Mouse (Mus musculus) olfactory bulb, adult 2 months (tissue): ENCODE measurements around the gene Abcf1.

Source experiments
- CTCF ChIP-seq: fragments of 200-500 bp; IDR thresholded peaks from 2 replicates; pipeline ENCODE4 v1.5.1; 2012; ENCODE audit warnings: low read depth, mild to moderate bottlenecking, low read length, moderate library complexity; ENCODE audit not compliant: insufficient read depth
- POLR2A ChIP-seq: fragments of 200-500 bp; IDR thresholded peaks from 2 replicates; pipeline ENCODE4 v1.6.1; 2012; ENCODE audit warnings: mild to moderate bottlenecking, low read depth, low read length, moderate library complexity; ENCODE audit not compliant: insufficient read depth

DNA sequence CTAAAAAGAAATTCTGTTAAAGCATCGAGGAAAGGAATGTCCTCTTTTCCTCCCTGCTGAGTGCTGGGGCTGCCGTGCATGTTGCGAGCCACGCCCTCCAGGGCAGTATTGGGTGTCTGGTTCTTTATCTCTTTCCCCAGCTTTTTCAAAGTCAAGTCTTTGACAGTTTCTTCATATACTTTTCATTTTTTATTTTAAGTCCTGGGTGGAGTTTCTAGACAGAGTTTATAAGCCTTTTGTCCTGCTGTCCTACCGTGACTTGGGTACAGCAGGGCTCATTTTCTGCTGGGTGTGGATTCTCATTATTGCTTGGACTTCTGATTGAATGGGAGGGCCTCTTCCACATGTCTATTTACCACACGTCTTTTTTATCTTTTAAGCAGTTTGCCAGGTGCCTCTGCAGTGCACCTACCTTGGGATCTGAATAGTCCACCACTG is 49.7 kb downstream of the Abcf1 start:
- TF ChIP-seq CTCF (no peak), POLR2A (no peak)
